Mouse (Mus musculus) myocyte (in vitro differentiated cells): ENCODE measurements at regions not wholly inside any gene's neighbourhood (a gene's known extent, or its start where the extent isn't known, plus 50 kb on each side); places are given as distances from the start of the nearest gene placed in this dataset.

Experiments used
- CEBPB ChIP-seq: IDR thresholded peaks from 2 replicates; pipeline ENCODE4 v1.6.1; 2011; ENCODE audit warnings: mild to moderate bottlenecking, moderate library complexity; ENCODE audit not compliant: poor library complexity, insufficient read depth, severe bottlenecking
- MAX ChIP-seq: IDR thresholded peaks from one replicate; pipeline ENCODE4 v1.6.1; 2011; ENCODE audit warnings: low read depth, mild to moderate bottlenecking, control low read depth
- MYOD1 ChIP-seq, 3 experiments: IDR thresholded peaks; one replicate each; pipeline ENCODE4 v1.6.1; 2011; ENCODE audit warnings: control low read depth in 2 of 3, low read depth in 2 of 3, mild to moderate bottlenecking in 2 of 3, moderate library complexity in 1 of 3; ENCODE audit not compliant: insufficient read length in 2 of 3, control insufficient read depth in 1 of 3
- MYOG ChIP-seq, 3 experiments: IDR thresholded peaks; one replicate each; pipeline ENCODE4 v1.6.1; 2011; ENCODE audit warnings: control low read depth in 2 of 3, low read depth in 2 of 3, mild to moderate bottlenecking in 2 of 3; ENCODE audit not compliant: insufficient read length in 2 of 3, control insufficient read depth in 1 of 3, insufficient read depth in 1 of 3
- POLR2A ChIP-seq: IDR thresholded peaks from one replicate; pipeline ENCODE4 v1.6.1; 2011; ENCODE audit warnings: low read depth, mild to moderate bottlenecking, control low read depth, moderate library complexity; ENCODE audit not compliant: insufficient read length
- REST ChIP-seq: IDR thresholded peaks from one replicate; pipeline ENCODE4 v1.6.1; 2011; ENCODE audit warnings: mild to moderate bottlenecking, control low read depth, moderate library complexity; ENCODE audit not compliant: insufficient read depth, insufficient read length
- TCF12 ChIP-seq: IDR thresholded peaks from one replicate; pipeline ENCODE4 v1.6.1; 2011; ENCODE audit warnings: mild to moderate bottlenecking, control low read depth; ENCODE audit not compliant: poor library complexity, insufficient read depth, severe bottlenecking
- TCF3 ChIP-seq: IDR thresholded peaks from one replicate; pipeline ENCODE4 v1.6.1; 2011; ENCODE audit warnings: low read depth, control low read depth; ENCODE audit not compliant: insufficient read length

DNA sequence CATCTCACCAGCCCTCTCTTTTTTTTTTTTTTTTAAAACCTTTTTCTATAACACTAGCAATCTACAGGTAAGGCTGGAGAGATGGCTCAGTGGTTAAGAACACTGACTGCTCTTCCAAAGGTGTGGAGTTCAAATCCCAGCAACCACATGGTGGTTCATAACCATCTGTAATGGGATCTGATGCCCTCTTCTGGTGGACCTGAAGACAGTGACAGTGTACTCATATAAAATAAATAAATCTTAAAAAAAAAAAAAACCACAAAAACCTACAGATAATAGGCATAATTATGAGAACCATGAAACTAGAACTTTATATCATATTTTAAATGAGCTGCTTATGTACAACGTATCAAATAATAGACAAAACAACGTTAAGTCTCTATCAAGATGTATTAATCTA lies 102.8 kb upstream of the Zfp217 start:
- TF ChIP-seq POLR2A, result no peak
- no peak for TF ChIP-seq MAX
- TF ChIP-seq MYOG (IDR thresholded peaks at IDR 0.05; ENCODE audit: control insufficient read depth in 1 of 3, insufficient read depth in 1 of 3, insufficient read length in 2 of 3, low read depth in 2 of 3), result no peak
- TF ChIP-seq REST, result no peak
- no peak for TF ChIP-seq TCF3
- TF ChIP-seq TCF12, result no peak
- TF ChIP-seq CEBPB, result no peak
- TF ChIP-seq MYOD1 (IDR thresholded peaks at IDR 0.05; ENCODE audit: control insufficient read depth in 1 of 3, insufficient read length in 2 of 3, low read depth in 2 of 3), result no peak
